Mouse (Mus musculus) embryonic facial prominence, embryonic 15.5 days (tissue): ENCODE data around the gene Arpin. TPM values are rescaled to one million over a fixed set of nuclear protein-coding genes. Genes with fewer than 3 reads are reported as not detected.
A peak's percentile ranks its signal among the peaks of the same experiment; 100 is the strongest.

Experiments used
- ATAC-seq: fragments of 200-750 bp; cut with Nextera tagmentation; 2 replicates; pipeline ENCODE4 v1.8.0; 2017; ENCODE audit warnings: low read depth, moderate TSS enrichment; ENCODE audit not compliant: insufficient number of reproducible peaks, low FRiP score, low TSS enrichment
- H3K27ac ChIP-seq: fragments of 300-500 bp; sonication (generic); replicated peaks from 2 replicates; pipeline ENCODE4 v1.5.1; 2015; ENCODE audit warnings: mild to moderate bottlenecking, inconsistent platforms
- H3K27me3 ChIP-seq: fragments of 300-500 bp; sonication (generic); 2 replicates; pipeline ENCODE4 v1.6.1; 2015; ENCODE audit warnings: inconsistent platforms
- H3K36me3 ChIP-seq: fragments of 300-500 bp; sonication (generic); 2 replicates; pipeline ENCODE4 v1.6.1; 2015; ENCODE audit warnings: mild to moderate bottlenecking, inconsistent platforms
- H3K4me1 ChIP-seq: fragments of 300-500 bp; sonication (generic); 2 replicates; pipeline ENCODE4 v1.6.1; 2015; ENCODE audit warnings: inconsistent platforms
- H3K4me2 ChIP-seq: fragments of 300-500 bp; sonication (generic); replicated peaks from 2 replicates; pipeline ENCODE4 v1.6.1; 2015; ENCODE audit warnings: mild to moderate bottlenecking, inconsistent platforms
- H3K4me3 ChIP-seq: fragments of 300-500 bp; sonication (generic); replicated peaks from 2 replicates; pipeline ENCODE4 v1.5.1; 2015; ENCODE audit warnings: mild to moderate bottlenecking, inconsistent platforms
- H3K9ac ChIP-seq: fragments of 300-500 bp; sonication (generic); 2 replicates; pipeline ENCODE4 v1.6.1; 2015; ENCODE audit warnings: inconsistent platforms
- H3K9me3 ChIP-seq: fragments of 300-500 bp; sonication (generic); replicated peaks from 2 replicates; pipeline ENCODE4 v1.6.1; 2016; ENCODE audit warnings: inconsistent platforms
- WGBS: fragments of 180-500 bp; shearing (Covaris S2); methylation state at CpG from one replicate; pipeline ENCODE4 v1.1.7; 2015; 5-methylcytosine and 5-hydroxymethylcytosine counted together
- microRNA-seq: library from miRNA; unstranded; fragments of <30 nt; microRNA quantifications from one replicate; pipeline ENCODE4, GENCODE M21; 2016; ENCODE audit warnings: borderline number of aligned reads
- polyA plus RNA-seq: library from polyadenylated mRNA; unstranded; fragments of >200 nt; fragmentation: Nextera tagmentation; extraction: Ambion mirVana; gene quantifications from 2 replicates; pipeline ENCODE4 v1.2.1, GENCODE M21; 2015

Arpin gene
- polyA plus RNA-seq, 1 experiment from 2014 or later = 27.5 TPM

GRCm38 (mm10) chr7:79892576-79893428 is 42.4 kb downstream of the Arpin start:
- no peaks in the 10 kb centered on the region for H3K9me3 ChIP-seq
- H3K4me3 ChIP-seq = no peak overlapping the region
- H3K9ac ChIP-seq = no peak overlapping the region
- peaks cover 27% of the 10 kb centered on the region for H3K36me3 ChIP-seq
- H3K27me3 ChIP-seq = no peaks in the 10 kb centered on the region
- no peak for ATAC-seq
- H3K27ac ChIP-seq = no peak overlapping the region
- no peaks in the 10 kb centered on the region for H3K4me1 ChIP-seq
- H3K4me2 ChIP-seq = no peak overlapping the region
- WGBS = 87% methylated on average over 6 of the region's 6 CpGs

DNA sequence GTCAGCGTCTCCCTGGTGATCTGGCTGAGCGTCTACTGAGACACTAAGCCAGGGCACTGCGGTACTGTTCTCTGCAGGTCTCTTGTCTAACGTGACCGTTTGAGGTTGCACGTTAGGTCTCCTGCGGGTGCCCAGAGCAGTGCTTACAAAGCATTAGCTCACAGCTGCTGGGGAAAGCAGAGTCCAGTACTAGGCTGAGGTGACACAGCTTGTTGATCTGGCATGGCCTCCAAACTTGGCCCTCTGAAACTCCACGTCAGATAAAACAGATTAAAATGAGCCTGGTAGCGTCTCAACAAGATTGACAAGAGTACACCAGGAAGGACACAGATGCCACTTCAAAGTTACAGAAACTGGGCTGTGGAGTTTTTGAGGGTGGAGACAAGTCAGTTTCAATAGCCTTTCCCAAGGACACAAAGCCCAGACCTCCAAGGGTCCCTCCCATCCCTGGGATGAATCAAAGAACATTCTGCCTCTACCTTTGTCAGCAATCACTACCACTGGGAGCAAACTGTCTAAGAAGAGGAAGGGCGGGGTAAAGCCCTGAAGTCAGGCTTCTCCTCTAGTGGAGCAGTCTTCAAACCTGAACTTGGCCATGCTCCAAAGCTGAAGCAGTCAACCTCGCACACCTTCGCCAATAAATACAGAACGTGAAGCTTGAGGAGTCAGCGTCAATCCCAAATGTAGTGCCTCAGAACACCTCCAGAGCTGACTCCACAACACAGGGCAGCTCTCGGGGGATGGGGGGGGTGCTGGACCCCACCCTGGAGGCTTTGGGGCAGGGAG is 44.5 kb downstream of the Arpin start:
- no peaks in the 10 kb centered on the region for H3K9me3 ChIP-seq
- no peaks in the 10 kb centered on the region for H3K27me3 ChIP-seq
- no peak overlapping the region for H3K4me3 ChIP-seq
- H3K4me1 ChIP-seq = no peaks in the 10 kb centered on the region
- WGBS = 81% methylated on average over 15 of the region's 15 CpGs
- H3K4me2 ChIP-seq = no peak overlapping the region
- H3K27ac ChIP-seq = no peak overlapping the region
- peaks cover 14% of the 10 kb centered on the region for H3K36me3 ChIP-seq
- ATAC-seq = no peak
- no peak overlapping the region for H3K9ac ChIP-seq

DNA sequence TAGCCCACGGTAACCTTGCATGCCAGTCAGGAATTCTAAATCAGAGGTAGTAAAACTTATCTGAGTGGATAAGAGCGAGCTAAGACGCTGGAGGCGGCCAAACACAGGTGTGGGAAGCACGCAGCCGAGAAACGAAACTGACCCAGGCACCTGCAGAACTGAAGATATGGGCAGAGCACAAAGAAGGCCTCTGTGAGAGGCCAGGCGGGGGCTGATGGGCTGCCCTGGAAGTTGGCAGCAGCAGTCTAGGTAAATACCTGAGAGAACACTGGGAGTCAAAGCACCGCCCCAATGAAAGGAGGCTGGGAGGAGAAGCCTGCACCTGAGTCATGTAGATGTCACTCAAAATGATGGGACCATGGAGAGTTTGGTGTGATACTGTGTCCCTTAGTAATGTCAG is 46.6 kb downstream of the Arpin start:
- H3K4me2 ChIP-seq = no peak overlapping the region
- ATAC-seq = no peak
- no peak overlapping the region for H3K27ac ChIP-seq
- H3K9me3 ChIP-seq = no peaks in the 10 kb centered on the region
- no peak overlapping the region for H3K4me3 ChIP-seq
- H3K9ac ChIP-seq = no peak overlapping the region
- 88% methylated on average over 9 of the region's 9 CpGs for WGBS
- H3K27me3 ChIP-seq = no peaks in the 10 kb centered on the region
- H3K36me3 ChIP-seq = peaks cover 14% of the 10 kb centered on the region
- no peaks in the 10 kb centered on the region for H3K4me1 ChIP-seq

DNA sequence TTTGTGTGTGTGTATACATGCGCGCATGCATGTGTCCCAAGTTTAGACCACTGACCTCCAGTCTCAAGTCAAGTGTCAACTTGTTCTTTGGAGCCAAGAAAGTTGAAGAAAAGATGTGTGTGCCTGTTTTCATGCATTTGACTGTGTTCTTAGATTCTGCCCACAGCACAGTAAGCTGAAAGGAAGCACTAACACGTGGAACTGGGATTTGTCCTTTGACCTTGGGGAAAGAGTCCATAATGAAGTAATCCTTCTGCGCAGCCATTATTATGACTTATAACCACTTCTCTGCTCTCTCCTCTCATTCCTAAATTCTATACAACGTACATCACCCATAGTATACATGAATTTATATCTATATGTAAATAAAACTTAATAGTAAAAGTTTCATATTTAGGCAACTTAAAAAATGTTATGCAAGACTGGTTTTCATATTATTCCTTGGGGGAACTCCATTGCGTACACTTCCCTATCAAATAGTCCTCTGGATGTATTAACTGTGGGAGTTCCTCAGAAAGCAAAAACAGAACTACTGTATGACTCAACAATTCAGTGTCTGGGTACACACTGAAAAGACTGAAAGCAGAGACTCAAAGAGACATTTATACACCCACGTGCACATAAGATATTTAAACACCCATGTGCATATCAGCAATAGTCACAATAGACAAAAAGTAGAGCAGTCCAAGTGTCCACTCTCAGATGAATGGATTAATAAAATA is 51.4 kb downstream of the Arpin start:
- ATAC-seq = no peak

DNA sequence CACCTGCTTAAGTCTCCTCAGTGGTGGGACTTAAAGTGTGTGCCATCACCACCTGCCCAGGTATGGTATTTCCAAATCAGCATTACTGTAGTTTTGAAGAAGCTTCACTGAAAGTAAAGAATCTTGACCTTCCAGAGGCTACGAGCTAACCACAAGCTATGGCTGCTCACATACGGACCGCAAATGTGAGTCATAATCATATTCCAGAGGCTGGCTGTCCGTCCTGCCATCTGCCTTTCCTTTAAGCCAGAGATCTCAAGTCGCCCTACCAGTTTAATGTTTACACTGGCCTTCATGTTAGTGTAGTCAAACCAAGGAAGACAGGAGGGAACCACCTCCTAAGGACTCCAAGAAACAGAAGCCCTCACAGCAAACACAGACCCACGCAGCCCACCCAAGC is 53.3 kb downstream of the Arpin start:
- Histone ChIP-seq H3K36me3 (peaks cover 24% of the 10 kb centered on the region), H3K4me1 (peaks cover 16% of the 10 kb centered on the region), H3K27ac (peak overlapping the region; percentile 77; the same call in 1 of the 2 replicates), H3K9me3 (no peaks in the 10 kb centered on the region), H3K4me2 (no peak overlapping the region), H3K27me3 (no peaks in the 10 kb centered on the region), H3K4me3 (no peak overlapping the region), H3K9ac (no peak overlapping the region)
- WGBS = 86% methylated on average over 6 of the region's 6 CpGs
- no peak for ATAC-seq

More for the DNA sequence above, 51.4 kb downstream of the Arpin start:
- Histone ChIP-seq H3K9ac (no peak overlapping the region), H3K4me3 (no peak overlapping the region), H3K9me3 (no peaks in the 10 kb centered on the region), H3K36me3 (peaks cover 27% of the 10 kb centered on the region), H3K4me1 (peaks cover 16% of the 10 kb centered on the region), H3K27ac (no peak overlapping the region), H3K27me3 (no peaks in the 10 kb centered on the region), H3K4me2 (no peak overlapping the region)
- 81% methylated on average over 7 of the region's 7 CpGs for WGBS

- Histone ChIP-seq H3K27me3 (no peaks in the 10 kb centered on the region), H3K4me3 (no peak overlapping the region), H3K36me3 (peaks cover 24% of the 10 kb centered on the region), H3K27ac (peak overlapping the region; percentile 77), H3K4me1 (peaks cover 16% of the 10 kb centered on the region), H3K4me2 (no peak overlapping the region), H3K9me3 (no peaks in the 10 kb centered on the region), H3K9ac (no peak overlapping the region)
- 16% methylated on average over 3 of the region's 3 CpGs for WGBS
- ATAC-seq = peak; percentile 79
Observed at GRCm38 (mm10) chr7:79880998-79881397, 54.2 kb downstream of the Arpin start.

GRCm38 (mm10) chr7:79880033-79880432 is 55.1 kb downstream of the Arpin start:
- Histone ChIP-seq H3K36me3 (peaks cover 24% of the 10 kb centered on the region), H3K27ac (0 out of 2 replicates have a peak overlapping the region, but pooled peaks have one; percentile 77), H3K4me2 (no peak overlapping the region), H3K4me3 (no peak overlapping the region), H3K9me3 (no peaks in the 10 kb centered on the region), H3K27me3 (no peaks in the 10 kb centered on the region), H3K9ac (no peak overlapping the region), H3K4me1 (peaks cover 16% of the 10 kb centered on the region)
- 79% methylated on average over 6 of the region's 6 CpGs for WGBS
- no peak for ATAC-seq

DNA sequence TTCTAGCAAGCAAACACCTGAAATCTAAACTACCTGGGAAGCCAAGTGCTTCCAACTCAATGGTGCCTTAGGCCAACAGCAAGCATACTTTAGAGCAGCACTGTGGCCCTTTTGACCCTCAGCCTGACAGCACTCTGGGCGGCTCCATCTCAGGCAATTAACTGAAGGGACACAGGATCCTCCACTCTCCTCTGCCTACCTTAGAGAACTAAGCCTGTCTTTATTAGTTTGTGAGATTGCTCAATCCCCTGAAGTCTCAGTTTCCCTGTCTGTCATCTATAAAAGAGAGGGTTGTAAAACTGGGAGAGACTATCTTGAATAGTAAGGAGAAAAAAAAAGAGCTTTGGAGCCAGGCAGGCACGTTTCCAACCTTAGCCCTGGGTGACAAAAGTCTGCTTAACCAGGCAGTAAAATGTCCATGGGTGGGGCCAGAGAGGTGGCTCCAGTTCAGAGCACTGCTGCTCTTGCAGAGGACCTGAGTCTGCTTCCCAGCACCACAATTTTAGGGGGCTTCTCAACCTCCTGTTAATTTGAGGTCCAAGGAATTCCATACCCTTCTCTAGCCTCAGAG is 56.6 kb downstream of the Arpin start:
- Histone ChIP-seq H3K4me1 (peaks cover 16% of the 10 kb centered on the region), H3K36me3 (peaks cover 24% of the 10 kb centered on the region), H3K27me3 (no peaks in the 10 kb centered on the region), H3K4me3 (no peak overlapping the region), H3K9me3 (no peaks in the 10 kb centered on the region), H3K27ac (no peak overlapping the region), H3K9ac (no peak overlapping the region), H3K4me2 (no peak overlapping the region)
- WGBS = 71% methylated on average over 2 of the region's 2 CpGs
- no peak for ATAC-seq

Small RNA genes within 50 kb of the gene (microRNA-seq; reads per million reads assigned to microRNA genes)
- gene Gm24541 = not detected

Other genes starting within 250 kb of the Arpin start
- 6.2 and 7.6 TPM in 2 replicates for gene Kif7, start 219.6 kb downstream of the Arpin start, polyA plus RNA-seq
- 0.05 TPM in 1 of 2 replicates, not detected in the other for gene Plin1, start 202.5 kb downstream of the Arpin start, polyA plus RNA-seq
- gene Pex11a, start 192.2 kb downstream of the Arpin start, polyA plus RNA-seq = 12.8 and 13.0 TPM in 2 replicates
- gene Wdr93, start 192.2 kb downstream of the Arpin start, polyA plus RNA-seq = 1.4 and 3.1 TPM in 2 replicates
- 0.12 and 0.13 TPM in 2 replicates for gene Mesp1, start 141.6 kb downstream of the Arpin start, polyA plus RNA-seq
- gene Mesp2, start 124.6 kb downstream of the Arpin start, polyA plus RNA-seq = 0.55 and 0.67 TPM in 2 replicates
- 24.9 and 31.1 TPM in 2 replicates for gene Anpep, start 74.3 kb downstream of the Arpin start, polyA plus RNA-seq
- 23.9 and 30.4 TPM in 2 replicates for gene Ap3s2, start 14.7 kb downstream of the Arpin start, polyA plus RNA-seq
- 22.0 and 22.9 TPM in 2 replicates for gene Zfp710, start 89.5 kb upstream of the Arpin start, polyA plus RNA-seq
- 546 and 574 TPM in 2 replicates for gene Idh2, start 180.0 kb upstream of the Arpin start, polyA plus RNA-seq